Mouse (Mus musculus): ENCODE results near the gene Zfp709.
"Not testable (repeated sequence)": the region's sequence is repeated elsewhere in the genome, so short reads cannot be mapped to it uniquely, and the experiment has no call there.

The Zfp709 gene

GRCm38 (mm10) chr8:71881618-71882274, at the start of gene Zfp709:
Gene Zfp709 (plus strand): TSS chr8:71882019.
- peak; percentile 54 to 61 for DNase-seq

DNA sequence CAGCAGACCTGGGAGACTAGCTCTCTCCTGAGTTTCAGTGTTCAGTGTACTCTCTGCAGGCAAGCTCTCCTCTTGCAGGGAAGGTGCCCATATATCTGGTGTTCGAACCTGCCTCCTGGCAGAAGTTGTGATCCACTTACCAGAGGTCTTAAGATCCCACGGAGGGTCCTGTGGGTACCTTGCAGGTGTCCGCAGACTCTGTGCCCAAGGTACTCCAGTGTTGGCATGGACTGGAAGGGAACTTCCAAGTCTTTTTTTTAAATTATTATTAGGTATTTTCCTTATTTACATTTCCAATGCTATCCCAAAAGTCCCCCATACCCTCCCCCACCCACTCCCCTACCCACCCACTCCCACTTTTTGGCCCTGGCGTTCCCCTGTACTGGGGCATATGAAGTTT, 43.6 kb upstream of the Zfp709 start:
- not testable (repeated sequence) for DNase-seq

- not testable (repeated sequence) for DNase-seq
These were observed 40.5 kb upstream of the Zfp709 start for GRCm38 (mm10) chr8:71841201-71841817.

DNA sequence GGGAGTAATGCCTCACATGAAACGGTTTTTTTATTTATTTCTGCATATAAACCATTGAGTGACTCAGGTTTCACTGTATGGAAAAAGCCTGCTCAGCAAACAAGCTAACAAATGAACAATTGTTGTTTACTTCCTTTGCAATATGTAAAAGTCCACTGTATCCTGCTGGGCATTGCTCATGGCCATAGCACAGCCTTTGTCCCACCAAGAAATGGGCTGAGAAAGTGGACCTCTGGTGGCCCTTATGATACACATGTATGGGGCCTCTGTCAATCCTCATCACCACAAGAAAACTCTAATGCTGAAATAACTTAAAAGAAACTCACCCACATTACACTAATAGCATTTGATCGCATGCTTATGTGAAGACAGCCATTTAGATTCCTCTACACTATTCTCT, 39.3 kb upstream of the Zfp709 start:
- not testable (repeated sequence) for DNase-seq

DNA sequence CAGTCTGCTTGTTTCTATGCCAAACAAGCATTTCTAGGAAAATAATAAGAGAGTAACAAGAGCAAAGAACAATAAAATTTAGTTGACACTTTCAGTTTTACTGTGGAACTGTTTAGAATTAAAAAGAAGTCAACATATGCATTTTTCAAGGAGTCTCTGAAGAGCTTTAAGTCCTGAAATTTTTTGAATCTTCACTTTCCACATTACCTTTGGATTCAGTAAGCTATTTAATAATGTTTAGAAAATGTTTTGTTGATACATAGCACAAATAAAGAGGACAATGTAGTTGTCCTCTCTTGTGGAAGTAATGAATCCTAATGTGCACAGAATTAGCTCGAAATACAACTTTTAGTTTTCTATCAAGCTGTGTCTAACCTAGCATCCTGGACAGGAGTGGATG, 37.4 kb upstream of the Zfp709 start:
- not testable (repeated sequence) for DNase-seq

- not testable (repeated sequence) for DNase-seq
These were observed 35.8 kb upstream of the Zfp709 start for GRCm38 (mm10) chr8:71845993-71846483.

- DNase-seq = not testable (repeated sequence)
These were observed 35.1 kb upstream of the Zfp709 start for GRCm38 (mm10) chr8:71846745-71847144.

- DNase-seq = not testable (repeated sequence)
These were observed 30.8 kb upstream of the Zfp709 start for GRCm38 (mm10) chr8:71851014-71851413.

GRCm38 (mm10) chr8:71853360-71853759, 28.5 kb upstream of the Zfp709 start:
- not testable (repeated sequence) for DNase-seq

DNA sequence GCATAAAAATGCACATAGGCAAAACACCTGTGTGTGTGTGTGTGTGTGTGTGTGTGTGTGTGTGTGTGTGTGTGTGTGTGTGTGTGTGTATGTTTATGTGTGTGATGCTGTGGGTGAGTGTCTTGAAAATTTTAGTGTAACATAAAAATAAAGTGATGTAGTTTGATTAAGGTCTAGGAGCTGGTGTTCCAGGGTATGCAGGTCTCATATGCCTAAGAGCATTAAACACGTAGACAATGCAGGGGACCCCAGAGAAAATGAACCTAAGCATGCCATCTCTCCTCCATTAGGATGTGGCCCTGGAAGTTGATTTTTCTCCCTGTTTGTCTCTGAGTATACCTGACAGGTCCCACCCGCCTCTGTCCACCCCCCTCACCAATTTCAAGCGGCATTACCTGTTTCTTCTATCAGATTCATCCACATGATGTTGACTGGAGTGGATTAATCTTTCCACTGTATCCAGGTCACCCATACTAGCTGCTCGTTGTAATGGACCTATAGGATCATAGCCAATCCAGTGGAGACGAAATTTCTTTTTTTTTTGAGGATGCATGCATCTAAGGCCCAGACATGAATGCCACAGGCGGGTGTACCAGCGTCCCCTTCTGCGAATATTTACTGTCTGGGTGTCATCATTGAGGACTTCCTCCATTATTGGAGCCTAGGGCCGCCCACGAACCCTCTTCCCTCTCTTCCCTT, 25.0 kb upstream of the Zfp709 start:
- DNase-seq = not testable (repeated sequence)

DNA sequence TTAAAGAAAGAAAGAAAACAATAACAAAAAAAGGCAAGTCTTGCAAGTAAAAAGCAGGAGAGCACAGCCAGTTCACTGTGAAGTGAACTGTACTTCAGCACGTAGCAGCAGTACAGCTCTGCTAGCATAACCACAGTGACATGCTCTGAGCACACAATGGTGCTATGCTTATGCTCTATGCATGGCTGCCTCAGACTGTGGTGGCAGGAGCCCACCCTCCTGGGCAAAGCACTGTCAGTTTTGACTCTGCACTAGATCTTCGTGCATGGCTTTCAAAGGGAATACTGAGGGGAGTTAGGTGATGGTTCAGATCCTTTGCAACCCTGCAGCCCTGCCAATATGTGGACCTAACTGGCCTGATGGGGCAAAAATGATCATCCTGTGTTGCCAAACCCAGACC, 24.5 kb upstream of the Zfp709 start:
- not testable (repeated sequence) for DNase-seq

DNA sequence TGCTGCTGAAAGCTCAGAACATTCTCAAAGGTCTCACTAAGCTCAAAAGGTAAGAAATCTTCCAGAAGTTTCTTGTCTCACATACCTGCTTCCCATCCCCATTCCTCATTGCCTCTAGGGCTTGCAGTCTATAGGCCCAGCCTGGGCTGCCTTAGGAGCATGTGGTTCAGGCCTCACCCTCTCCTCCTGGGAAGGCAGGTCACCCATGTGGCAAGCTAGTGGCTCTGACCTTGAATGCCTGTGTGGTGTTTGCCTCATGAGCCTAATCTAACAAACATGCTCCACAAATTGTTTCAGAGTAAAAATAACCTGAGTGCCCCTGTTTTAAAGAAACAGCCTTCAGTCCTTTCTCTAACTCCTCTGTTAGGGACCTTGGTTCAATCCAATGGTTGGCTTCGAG, 20.3 kb upstream of the Zfp709 start:
- DNase-seq = not testable (repeated sequence)

DNA sequence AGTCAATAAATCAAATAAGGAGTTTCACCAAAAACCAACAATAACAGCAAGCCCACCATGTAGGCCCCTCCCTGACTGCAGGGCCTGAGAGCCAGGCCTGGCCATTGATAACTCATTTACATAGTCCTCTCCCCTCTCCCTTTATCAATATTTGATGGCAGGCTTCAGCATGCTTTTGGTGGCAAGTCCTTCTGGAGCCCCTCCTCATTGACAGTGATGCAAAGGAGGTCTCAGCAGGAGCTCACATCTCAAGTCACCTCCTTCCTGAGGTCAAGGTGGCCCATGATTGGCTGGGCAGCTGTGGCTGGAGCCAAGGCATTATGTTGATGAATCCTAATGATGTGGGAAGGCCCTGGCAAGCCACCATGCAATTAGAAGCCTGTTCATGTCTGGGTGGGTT, 19.8 kb upstream of the Zfp709 start:
- DNase-seq = not testable (repeated sequence)

DNA sequence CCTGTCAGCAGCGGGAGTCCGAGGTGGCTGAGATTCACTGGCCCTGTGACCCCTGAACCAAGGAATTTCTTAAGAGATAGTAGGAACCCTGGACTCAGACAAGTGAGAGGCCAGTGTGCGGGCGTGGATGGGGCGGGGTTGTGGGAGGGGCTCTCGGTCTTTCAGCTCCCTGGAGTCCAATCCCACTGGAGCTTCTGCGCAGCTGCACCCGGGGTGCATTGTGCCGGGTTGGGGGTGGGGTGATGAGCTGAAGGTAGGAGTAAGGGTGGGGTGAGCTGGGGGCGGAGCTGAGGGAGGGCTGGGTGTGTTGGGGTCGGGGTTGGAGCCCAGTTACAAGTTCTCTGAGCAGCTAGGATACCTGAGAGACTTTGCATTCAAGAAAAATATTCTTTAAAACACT, 18.8 kb downstream of the Zfp709 start:
- not testable (repeated sequence) for DNase-seq

DNA sequence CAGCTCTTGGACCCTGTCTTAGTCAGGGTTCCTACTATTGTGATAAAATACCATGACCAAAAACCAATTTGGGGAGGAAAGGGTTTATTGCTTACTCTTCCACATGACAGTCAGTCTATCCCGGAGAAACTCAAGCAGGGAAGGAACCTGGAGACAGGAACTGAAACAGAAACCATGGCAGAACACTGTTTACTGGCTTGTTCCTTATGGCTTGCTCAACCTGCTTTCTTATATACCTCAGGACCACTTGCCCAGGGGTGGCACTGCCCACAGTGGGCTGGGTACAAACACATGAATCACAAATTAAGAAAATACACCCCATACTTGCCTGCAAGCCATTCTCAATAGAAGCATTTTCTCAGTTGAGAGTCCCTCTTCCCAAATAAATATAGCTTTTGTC, 21.3 kb downstream of the Zfp709 start:
- not testable (repeated sequence) for DNase-seq

DNA sequence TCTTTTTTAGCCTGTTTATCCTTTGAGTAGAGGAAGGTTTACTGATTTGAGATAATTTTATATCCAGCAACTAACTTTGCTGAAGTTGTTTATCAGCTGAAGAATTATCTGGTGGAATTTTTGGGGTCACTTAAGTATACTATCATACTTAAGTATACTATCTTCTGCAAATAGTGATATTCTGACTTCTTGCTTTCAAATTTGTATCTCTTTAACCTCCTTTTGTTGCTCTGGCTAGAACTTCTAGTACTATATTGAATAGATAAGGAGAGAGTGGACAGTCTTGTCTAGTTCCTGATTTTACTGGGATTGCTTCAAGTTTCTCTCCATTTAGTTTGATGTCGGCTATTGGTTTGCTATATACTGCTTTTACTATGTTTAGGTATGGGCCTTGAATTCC, 25.0 kb downstream of the Zfp709 start:
- DNase-seq = no peak

GRCm38 (mm10) chr8:71907798-71908257, 26.0 kb downstream of the Zfp709 start:
- DNase-seq = no peak

DNA sequence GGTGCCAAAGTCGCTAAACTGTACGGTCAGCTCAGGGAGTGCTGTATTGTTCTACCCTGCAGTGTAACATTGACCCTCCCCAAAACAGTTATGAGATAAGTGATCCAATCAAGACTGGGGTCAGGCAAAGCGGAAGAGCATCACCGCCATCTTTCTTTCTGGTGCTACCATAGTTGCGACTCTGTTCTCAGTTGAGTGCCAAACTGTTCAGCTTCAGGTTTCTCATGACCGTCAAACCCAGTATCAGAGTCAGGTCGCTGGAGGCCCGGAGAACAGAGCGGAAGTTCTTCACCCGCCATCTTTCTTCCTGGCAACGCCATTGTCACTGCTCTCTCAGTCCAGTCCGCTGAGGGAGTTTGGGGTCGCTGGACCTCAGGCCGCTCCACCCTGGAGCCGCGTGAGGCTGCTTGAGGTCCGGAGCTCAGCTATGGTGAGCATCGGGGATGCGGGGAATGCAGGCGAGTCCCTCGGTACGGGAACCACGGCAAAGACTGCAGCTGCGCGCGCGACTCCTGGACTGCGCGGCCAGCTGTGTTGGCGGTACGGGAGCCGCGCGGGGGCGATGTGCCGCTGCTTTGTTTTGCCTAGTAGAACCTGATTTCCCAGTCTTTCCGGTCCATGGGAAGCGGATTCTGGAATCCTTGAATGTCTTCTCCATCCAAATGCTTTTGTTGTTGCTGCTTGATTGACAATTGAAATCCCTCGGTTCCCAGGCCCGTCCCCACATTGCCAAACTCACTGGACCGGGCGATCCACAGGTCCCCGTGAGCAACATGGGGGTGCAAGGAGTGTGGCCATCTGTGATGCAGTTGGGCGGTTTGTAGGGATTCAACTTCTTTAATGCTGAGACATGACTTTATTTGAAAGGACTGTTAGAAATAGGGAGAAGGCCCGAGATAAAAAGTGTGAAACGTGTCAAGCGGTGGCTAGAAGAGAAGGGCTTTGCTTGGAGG, 26.8 kb downstream of the Zfp709 start, which contains the start of the genes Zfp882 and Zfp617:
TSS of gene Zfp882 (plus strand) at position 300 of the 953 bp plus-strand sequence.
TSS of gene Zfp617 (plus strand) at position 327 of the 953 bp plus-strand sequence.
- DNase-seq = peak; percentile 84 to 88

DNA sequence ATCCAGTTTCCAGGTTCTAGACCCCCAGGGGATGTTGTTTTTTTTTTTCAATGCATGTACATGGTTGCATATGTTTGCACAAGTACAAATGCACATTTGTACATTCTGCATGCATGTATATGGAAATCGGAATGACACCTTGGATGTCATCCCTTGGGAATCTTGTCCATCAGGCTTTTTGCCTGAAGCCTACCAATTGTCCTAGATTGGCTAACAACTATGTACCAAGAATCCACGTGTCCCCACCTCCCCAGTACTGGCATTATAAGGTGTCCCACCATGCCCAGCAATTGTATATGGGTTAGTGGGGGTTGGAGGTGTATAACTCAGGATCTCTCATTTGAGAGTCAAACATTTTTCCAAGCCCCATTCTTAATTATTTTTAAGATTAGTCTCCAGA, 30.5 kb downstream of the Zfp709 start:
- no peak for DNase-seq

DNA sequence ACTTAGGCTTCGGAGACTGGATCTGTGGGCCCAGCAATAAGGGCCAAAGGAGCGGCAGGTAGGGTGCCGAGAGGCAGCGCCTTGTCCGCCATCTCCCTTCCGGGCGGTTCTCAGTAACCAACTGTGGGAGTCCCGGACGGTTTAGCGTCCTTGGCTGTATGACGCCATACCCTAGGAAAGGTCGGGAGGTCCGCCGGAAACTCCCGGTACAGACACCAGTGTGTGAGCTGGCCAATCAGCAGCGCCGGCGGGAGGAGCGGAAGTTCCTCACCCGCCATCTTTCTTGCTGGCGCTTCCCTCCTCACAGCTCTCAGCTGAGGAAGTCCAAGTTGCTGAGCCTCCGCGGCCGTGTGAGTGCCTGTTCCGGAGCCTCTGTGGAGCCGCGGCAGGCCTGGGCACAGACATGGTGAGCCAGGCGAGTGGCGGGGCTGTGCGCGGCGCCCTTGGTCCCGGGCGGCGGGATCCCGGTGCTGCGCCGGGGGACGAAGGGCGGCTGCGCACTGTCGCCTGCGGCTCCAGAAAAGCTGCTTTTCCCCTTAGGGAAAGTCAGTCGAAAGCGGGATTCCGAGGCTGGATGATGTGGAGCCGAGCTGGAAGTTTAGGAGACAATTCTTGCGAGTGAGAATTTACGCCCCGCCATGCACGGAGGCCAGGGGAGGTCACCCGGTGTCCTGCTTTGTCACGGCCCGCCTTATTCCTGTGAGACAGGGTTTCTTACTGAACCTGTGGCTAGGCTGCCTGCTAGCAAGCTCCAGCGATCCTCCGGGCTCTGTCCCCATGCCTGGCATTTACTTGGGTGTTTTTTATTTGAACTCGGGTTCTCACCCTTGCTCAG, 41.0 kb downstream of the Zfp709 start:
- DNase-seq = peak; percentile 91 to 96

- DNase-seq = no peak
These were observed 44.0 kb downstream of the Zfp709 start for GRCm38 (mm10) chr8:71925791-71926190.
